Mouse (Mus musculus) lung, embryonic 15.5 days (tissue): ENCODE data around the gene Dab2ip. TPM values are rescaled to one million over a fixed set of nuclear protein-coding genes. Genes with fewer than 3 reads are reported as not detected.

Experiments
- ATAC-seq: fragments of 200-750 bp; cut with Nextera tagmentation; 2 replicates; pipeline ENCODE4 v1.8.0; 2017; ENCODE audit warnings: moderate number of reproducible peaks, borderline replicate concordance; ENCODE audit not compliant: low FRiP score, low TSS enrichment; ENCODE audit errors: extremely low read depth
- H3K27ac ChIP-seq: fragments of 300-500 bp; sonication (generic); 2 replicates; pipeline ENCODE4 v1.5.1; 2015; ENCODE audit warnings: moderate library complexity, mild to moderate bottlenecking, inconsistent platforms
- H3K27me3 ChIP-seq: fragments of 300-500 bp; sonication (generic); 2 replicates; pipeline ENCODE4 v1.6.1; 2015; ENCODE audit warnings: inconsistent platforms
- H3K36me3 ChIP-seq: fragments of 300-500 bp; sonication (generic); 2 replicates; pipeline ENCODE4 v1.6.1; 2015; ENCODE audit warnings: inconsistent platforms
- H3K4me1 ChIP-seq: fragments of 300-500 bp; sonication (generic); 2 replicates; pipeline ENCODE4 v1.6.1; 2015; ENCODE audit warnings: inconsistent platforms
- H3K4me2 ChIP-seq: fragments of 300-500 bp; sonication (generic); 2 replicates; pipeline ENCODE4 v1.6.1; 2015; ENCODE audit warnings: inconsistent platforms, mild to moderate bottlenecking, moderate library complexity
- H3K4me3 ChIP-seq: fragments of 300-500 bp; sonication (generic); 2 replicates; pipeline ENCODE4 v1.5.1; 2015; ENCODE audit warnings: mild to moderate bottlenecking, inconsistent platforms
- H3K9ac ChIP-seq: fragments of 300-500 bp; sonication (generic); 2 replicates; pipeline ENCODE4 v1.6.1; 2015; ENCODE audit warnings: inconsistent platforms
- H3K9me3 ChIP-seq: fragments of 300-500 bp; sonication (generic); 2 replicates; pipeline ENCODE4 v1.6.1; 2016; ENCODE audit warnings: inconsistent platforms
- WGBS: fragments of 180-500 bp; shearing (Covaris S2); methylation state at CpG from one replicate; pipeline ENCODE4 v1.1.7; 2015; 5-methylcytosine and 5-hydroxymethylcytosine counted together
- polyA plus RNA-seq: library from polyadenylated mRNA; unstranded; fragments of >200 nt; fragmentation: Nextera tagmentation; extraction: Ambion mirVana; gene quantifications from 2 replicates; pipeline ENCODE4 v1.2.1, GENCODE M21; 2015

Gene Dab2ip
- polyA plus RNA-seq, 1 experiment from 2014 or later: 54.2 TPM

GRCm38 (mm10) chr2:35608856-35609255 is 50.8 kb downstream of the Dab2ip start:
- Histone ChIP-seq H3K4me3 (no peak overlapping the region), H3K27me3 (no peaks in the 10 kb centered on the region), H3K4me1 (peaks cover 49% of the 10 kb centered on the region), H3K27ac (no peak overlapping the region), H3K9ac (no peak overlapping the region), H3K4me2 (no peak overlapping the region), H3K36me3 (no peaks in the 10 kb centered on the region), H3K9me3 (no peaks in the 10 kb centered on the region)
- WGBS: 80% methylated on average over 7 of the region's 7 CpGs
- no peak for ATAC-seq

- Histone ChIP-seq H3K4me2 (no peak overlapping the region), H3K4me1 (peaks cover 54% of the 10 kb centered on the region), H3K27ac (no peak overlapping the region)
Observed at GRCm38 (mm10) chr2:35609317-35609716, 51.3 kb downstream of the Dab2ip start.

GRCm38 (mm10) chr2:35610168-35610951 is 52.3 kb downstream of the Dab2ip start:
- ATAC-seq: no peak

More at GRCm38 (mm10) chr2:35609317-35609716, 51.3 kb downstream of the Dab2ip start:
- H3K9ac ChIP-seq: no peak overlapping the region
- H3K4me3 ChIP-seq: no peak overlapping the region
- WGBS: 47% methylated on average over 9 of the region's 9 CpGs
- H3K9me3 ChIP-seq: no peaks in the 10 kb centered on the region
- H3K36me3 ChIP-seq: no peaks in the 10 kb centered on the region
- no peaks in the 10 kb centered on the region for H3K27me3 ChIP-seq
- no peak for ATAC-seq

GRCm38 (mm10) chr2:35610976-35611375 is 52.9 kb downstream of the Dab2ip start:
- Histone ChIP-seq H3K36me3 (no peaks in the 10 kb centered on the region), H3K9me3 (no peaks in the 10 kb centered on the region), H3K4me2 (no peak overlapping the region), H3K27ac (no peak overlapping the region), H3K4me1 (peaks cover 70% of the 10 kb centered on the region), H3K9ac (no peak overlapping the region), H3K27me3 (no peaks in the 10 kb centered on the region), H3K4me3 (no peak overlapping the region)
- no peak for ATAC-seq
- WGBS: 74% methylated on average over 7 of the region's 7 CpGs

More at GRCm38 (mm10) chr2:35610168-35610951, 52.3 kb downstream of the Dab2ip start:
- peaks cover 64% of the 10 kb centered on the region for H3K4me1 ChIP-seq
- H3K9me3 ChIP-seq: no peaks in the 10 kb centered on the region
- H3K36me3 ChIP-seq: no peaks in the 10 kb centered on the region
- H3K27me3 ChIP-seq: no peaks in the 10 kb centered on the region
- no peak overlapping the region for H3K4me2 ChIP-seq
- H3K4me3 ChIP-seq: no peak overlapping the region
- WGBS: 9% methylated on average over 11 of the region's 11 CpGs
- H3K27ac ChIP-seq: no peak overlapping the region
- no peak overlapping the region for H3K9ac ChIP-seq

- H3K36me3 ChIP-seq: no peaks in the 10 kb centered on the region
- H3K27me3 ChIP-seq: no peaks in the 10 kb centered on the region
- H3K9me3 ChIP-seq: no peaks in the 10 kb centered on the region
- no peak overlapping the region for H3K4me3 ChIP-seq
- no peak overlapping the region for H3K9ac ChIP-seq
- 83% methylated on average over 4 of the region's 4 CpGs for WGBS
- no peak overlapping the region for H3K27ac ChIP-seq
- H3K4me2 ChIP-seq: no peak overlapping the region
- H3K4me1 ChIP-seq: peaks cover 75% of the 10 kb centered on the region
- no peak for ATAC-seq
Observed at GRCm38 (mm10) chr2:35611645-35612044, 53.6 kb downstream of the Dab2ip start.

GRCm38 (mm10) chr2:35612297-35612696 is 54.2 kb downstream of the Dab2ip start:
- Histone ChIP-seq H3K4me1 (peaks cover 79% of the 10 kb centered on the region), H3K4me3 (no peak overlapping the region), H3K27ac (no peak overlapping the region; the same call in 1 of the 2 replicates), H3K4me2 (no peak overlapping the region), H3K27me3 (no peaks in the 10 kb centered on the region), H3K9ac (no peak overlapping the region; the same call in 1 of the 2 replicates), H3K9me3 (no peaks in the 10 kb centered on the region), H3K36me3 (no peaks in the 10 kb centered on the region)
- 74% methylated on average over 7 of the region's 7 CpGs for WGBS
- ATAC-seq: no peak

- no peak overlapping the region for H3K4me2 ChIP-seq
- ATAC-seq: peak; percentile 39; the same call in 1 of the 2 replicates
- 21% methylated on average over 3 of the region's 3 CpGs for WGBS
- no peaks in the 10 kb centered on the region for H3K36me3 ChIP-seq
- H3K4me3 ChIP-seq: no peak overlapping the region
- H3K9ac ChIP-seq: no peak overlapping the region
- H3K9me3 ChIP-seq: no peaks in the 10 kb centered on the region
- H3K27ac ChIP-seq: peak overlapping the region; percentile 86
- H3K4me1 ChIP-seq: peaks cover 89% of the 10 kb centered on the region
- no peaks in the 10 kb centered on the region for H3K27me3 ChIP-seq
Observed at GRCm38 (mm10) chr2:35613946-35614353, 55.9 kb downstream of the Dab2ip start.

- no peaks in the 10 kb centered on the region for H3K36me3 ChIP-seq
- no peak; the same call in 1 of the 2 replicates for ATAC-seq
- H3K4me3 ChIP-seq: no peak overlapping the region
- H3K4me1 ChIP-seq: peaks cover 89% of the 10 kb centered on the region
- no peaks in the 10 kb centered on the region for H3K9me3 ChIP-seq
- H3K4me2 ChIP-seq: no peak overlapping the region
- no peak overlapping the region for H3K9ac ChIP-seq
- no peaks in the 10 kb centered on the region for H3K27me3 ChIP-seq
- peak overlapping the region; percentile 86 for H3K27ac ChIP-seq
- WGBS: 48% methylated on average over 3 of the region's 3 CpGs
Observed at GRCm38 (mm10) chr2:35614411-35614810, 56.3 kb downstream of the Dab2ip start.

- H3K36me3 ChIP-seq: no peaks in the 10 kb centered on the region
- H3K9ac ChIP-seq: no peak overlapping the region
- no peak for ATAC-seq
- H3K4me1 ChIP-seq: peaks cover 89% of the 10 kb centered on the region
- no peak overlapping the region for H3K27ac ChIP-seq
- no peak overlapping the region for H3K4me2 ChIP-seq
- no peaks in the 10 kb centered on the region for H3K9me3 ChIP-seq
- WGBS: 53% methylated on average over 4 of the region's 4 CpGs
- no peak overlapping the region for H3K4me3 ChIP-seq
- no peaks in the 10 kb centered on the region for H3K27me3 ChIP-seq
Observed at GRCm38 (mm10) chr2:35615366-35615765, 57.3 kb downstream of the Dab2ip start.

- 54% methylated on average over 2 of the region's 2 CpGs for WGBS
- H3K27ac ChIP-seq: no peak overlapping the region
Observed at GRCm38 (mm10) chr2:35615977-35616376, 57.9 kb downstream of the Dab2ip start.

GRCm38 (mm10) chr2:35616891-35617658 is 59.0 kb downstream of the Dab2ip start:
- ATAC-seq: no peak
- H3K4me1 ChIP-seq: peaks cover 87% of the 10 kb centered on the region
- H3K27me3 ChIP-seq: no peaks in the 10 kb centered on the region
- H3K9ac ChIP-seq: no peak overlapping the region
- no peak overlapping the region for H3K4me3 ChIP-seq
- peak overlapping the region; percentile 49; the same call in 1 of the 2 replicates for H3K27ac ChIP-seq
- H3K9me3 ChIP-seq: no peaks in the 10 kb centered on the region
- H3K36me3 ChIP-seq: no peaks in the 10 kb centered on the region
- no peak overlapping the region for H3K4me2 ChIP-seq
- 62% methylated on average over 6 of the region's 6 CpGs for WGBS

More at GRCm38 (mm10) chr2:35615977-35616376, 57.9 kb downstream of the Dab2ip start:
- H3K27me3 ChIP-seq: no peaks in the 10 kb centered on the region
- H3K4me1 ChIP-seq: peaks cover 90% of the 10 kb centered on the region
- H3K4me2 ChIP-seq: no peak overlapping the region
- no peak overlapping the region for H3K4me3 ChIP-seq
- no peak for ATAC-seq
- H3K9ac ChIP-seq: no peak overlapping the region
- H3K9me3 ChIP-seq: no peaks in the 10 kb centered on the region
- no peaks in the 10 kb centered on the region for H3K36me3 ChIP-seq

- Histone ChIP-seq H3K9ac (no peak overlapping the region), H3K4me1 (peaks cover 87% of the 10 kb centered on the region), H3K9me3 (no peaks in the 10 kb centered on the region), H3K27me3 (no peaks in the 10 kb centered on the region), H3K4me3 (no peak overlapping the region), H3K27ac (peak overlapping the region; percentile 46; the same call in 1 of the 2 replicates), H3K4me2 (no peak overlapping the region), H3K36me3 (no peaks in the 10 kb centered on the region)
- no peak for ATAC-seq
- WGBS: 58% methylated on average over 7 of the region's 7 CpGs
Observed at GRCm38 (mm10) chr2:35618981-35619380, 60.9 kb downstream of the Dab2ip start.
